Mouse (Mus musculus) mesoderm, embryonic 11.5 days (tissue): ENCODE measurements around the gene Anks1b.
"Not testable (repeated sequence)": the region's sequence is repeated elsewhere in the genome, so short reads cannot be mapped to it uniquely, and the experiment has no call there.

ENCODE experiments used
- DNase-seq: peaks from one replicate; pipeline ENCODE4 v3.0.0-alpha.2; 2012; ENCODE audit warnings: low read depth, low spot score

The Anks1b gene

DNA sequence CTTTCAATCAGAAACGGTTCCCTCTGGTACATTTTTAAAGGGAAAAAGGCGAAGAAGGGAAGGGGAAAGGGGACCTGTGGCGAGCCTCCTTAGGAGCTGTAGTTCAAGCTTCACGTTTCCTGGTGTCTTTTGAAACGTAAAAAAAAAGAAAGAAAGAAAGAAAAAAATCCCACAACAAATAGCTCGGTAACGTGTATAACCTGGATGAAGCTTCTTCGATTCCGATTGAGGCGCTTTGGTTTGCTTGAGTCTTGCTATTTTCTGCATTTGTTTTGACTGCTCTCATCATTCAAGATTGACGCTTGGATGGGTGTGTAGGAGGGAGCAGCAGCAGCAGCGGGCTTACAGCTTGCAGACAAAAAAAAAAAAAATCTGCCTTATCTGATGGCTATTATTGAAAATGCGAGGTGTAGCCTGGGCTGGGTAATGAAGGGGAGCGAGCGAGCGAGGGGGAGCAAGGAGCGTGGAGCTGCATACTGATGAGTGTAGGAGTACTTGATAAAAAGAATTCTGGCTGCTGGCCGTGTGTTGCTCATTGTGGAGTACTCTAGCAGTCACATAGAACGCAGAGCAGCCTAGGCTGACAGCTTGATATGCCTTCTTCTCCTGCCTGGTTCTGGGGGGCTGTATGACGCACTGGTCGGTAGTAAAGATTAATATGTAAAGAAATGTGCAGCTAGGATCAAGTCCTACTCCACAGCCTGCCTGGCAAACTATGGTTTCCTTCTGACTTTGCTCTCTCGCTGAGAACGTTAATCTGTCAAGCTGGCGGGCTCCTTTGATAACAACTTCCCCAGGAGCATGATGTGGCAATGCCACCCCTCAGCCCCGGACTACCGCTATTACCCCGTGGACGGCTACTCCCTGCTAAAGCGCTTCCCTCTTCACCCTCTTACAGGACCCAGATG is 703.1 kb downstream of the Anks1b start:
- peak; percentile 44 for DNase-seq

DNA sequence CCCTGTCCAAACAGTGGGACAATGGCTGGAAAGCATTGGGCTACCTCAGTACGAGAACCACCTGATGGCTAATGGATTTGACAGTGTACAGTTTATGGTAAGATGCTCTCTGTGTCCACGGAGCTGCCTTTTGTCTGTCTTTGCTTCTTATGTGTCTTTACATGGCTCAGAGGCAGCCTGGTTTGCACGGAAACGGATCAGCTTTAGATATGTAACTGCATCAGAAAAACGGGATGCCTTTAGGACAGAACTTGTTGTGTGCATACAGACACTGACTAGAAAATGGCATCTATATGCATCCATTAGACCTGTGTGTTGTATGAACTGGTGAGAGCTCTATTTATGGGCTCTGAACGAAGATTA is 703.8 kb downstream of the Anks1b start:
- DNase-seq = no peak

DNA sequence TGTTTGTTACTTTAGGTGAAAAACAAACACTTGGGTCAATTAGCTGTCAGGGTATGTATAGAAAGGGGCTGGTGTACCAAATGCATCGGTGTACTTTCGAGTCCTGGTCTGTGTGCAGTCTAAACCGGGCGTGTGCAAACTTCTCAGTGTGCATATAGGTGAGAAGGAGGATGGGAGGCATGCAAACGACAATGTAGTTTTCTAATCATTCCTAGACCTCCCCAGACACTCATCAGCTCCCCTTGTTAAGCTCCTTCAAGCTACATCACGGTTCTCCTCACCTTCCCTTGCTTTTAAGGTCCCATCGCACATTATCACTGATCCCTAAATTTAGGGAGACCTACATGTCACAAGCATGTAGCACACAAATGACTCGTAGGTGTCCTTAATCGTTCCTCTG is 704.5 kb downstream of the Anks1b start:
- no peak for DNase-seq

DNA sequence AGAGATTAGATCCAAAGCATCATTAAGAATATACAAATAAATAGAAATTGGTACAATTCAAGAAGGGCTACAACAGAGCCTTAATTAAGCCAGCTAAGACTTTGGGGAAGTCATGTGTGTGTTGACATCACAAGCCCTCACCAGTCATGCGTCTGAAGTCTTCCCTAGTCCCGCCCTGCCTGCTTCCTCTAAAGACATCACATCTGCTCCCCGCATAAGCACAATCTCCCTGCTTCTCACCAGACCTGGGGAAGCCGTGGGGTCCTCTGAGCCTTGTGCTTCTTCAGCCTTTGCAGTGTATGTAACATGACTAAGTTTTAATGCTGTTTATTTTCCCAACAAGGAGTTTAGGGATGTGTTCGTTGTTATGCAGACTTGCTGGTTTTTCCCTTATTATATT is 706.7 kb downstream of the Anks1b start:
- no peak for DNase-seq

DNA sequence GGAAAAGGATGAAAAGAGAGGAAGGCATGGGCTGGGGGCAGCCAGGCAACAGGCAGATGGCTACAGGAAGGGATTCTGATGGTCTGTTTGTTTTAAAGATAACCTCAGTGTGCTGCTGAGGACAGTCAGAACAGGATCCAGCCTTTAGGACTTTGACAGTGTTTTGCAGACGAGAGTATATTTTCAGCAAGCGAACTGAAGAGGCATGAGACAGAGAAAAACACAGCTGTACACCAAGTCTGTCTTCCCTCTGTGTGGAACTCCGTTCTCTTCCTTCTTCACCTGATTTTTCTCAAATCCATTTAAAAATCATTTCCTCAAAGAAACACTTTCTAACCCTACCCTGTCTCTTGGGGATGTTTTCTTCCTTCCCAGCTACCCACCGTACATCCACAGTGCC is 710.7 kb downstream of the Anks1b start:
- DNase-seq = no peak

- peak; percentile 68 for DNase-seq
Observed at GRCm38 (mm10) chr10:90596142-90596541, 722.8 kb downstream of the Anks1b start.

DNA sequence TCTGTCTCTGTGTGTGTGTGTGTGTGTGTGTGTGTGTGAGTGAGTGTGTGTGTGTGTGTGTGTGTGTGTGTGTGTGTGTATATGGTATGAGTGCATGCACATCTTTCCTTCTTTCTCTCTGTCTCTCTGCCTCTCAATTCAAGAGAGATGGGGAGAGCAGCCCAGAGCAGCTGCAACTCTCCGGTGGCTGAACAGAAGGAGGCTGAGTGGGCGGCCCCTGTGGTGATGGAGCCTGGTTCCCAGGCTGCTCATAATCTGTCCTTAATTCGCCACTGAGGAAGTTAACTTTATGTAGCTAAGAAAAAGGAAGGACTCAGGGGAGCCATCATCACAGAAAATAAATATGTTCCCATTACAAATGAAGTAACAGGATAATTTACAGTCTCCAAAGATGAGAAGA is 723.3 kb downstream of the Anks1b start:
- DNase-seq = peak; percentile 33

- no peak for DNase-seq
Observed at GRCm38 (mm10) chr10:90599149-90599548, 725.8 kb downstream of the Anks1b start.

- no peak for DNase-seq
Observed at GRCm38 (mm10) chr10:90599726-90600531, 726.6 kb downstream of the Anks1b start.

GRCm38 (mm10) chr10:90607586-90607985 is 734.3 kb downstream of the Anks1b start:
- no peak for DNase-seq

- DNase-seq = no peak
Observed at GRCm38 (mm10) chr10:90609437-90609836, 736.1 kb downstream of the Anks1b start.

DNA sequence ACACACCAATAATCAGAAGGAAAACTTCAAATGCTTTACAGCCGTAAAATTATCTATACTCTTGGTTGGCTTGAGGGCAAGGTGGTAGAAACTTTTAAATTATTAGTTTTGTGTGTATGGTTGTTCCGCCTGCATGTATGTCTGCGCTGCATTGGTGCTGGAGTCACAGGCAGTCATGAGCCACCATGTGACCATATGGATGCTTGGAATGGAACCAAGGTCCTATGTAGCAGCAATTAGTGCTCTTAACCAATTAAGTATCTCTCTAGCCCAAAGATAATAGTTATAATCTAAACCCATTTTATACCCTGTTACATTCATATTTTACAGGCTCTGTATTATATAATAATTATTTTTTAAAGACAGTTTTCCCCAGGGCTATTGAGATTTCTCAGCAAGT is 739.7 kb downstream of the Anks1b start:
- no peak for DNase-seq

GRCm38 (mm10) chr10:90615196-90615595 is 741.9 kb downstream of the Anks1b start:
- DNase-seq = peak; percentile 27

DNA sequence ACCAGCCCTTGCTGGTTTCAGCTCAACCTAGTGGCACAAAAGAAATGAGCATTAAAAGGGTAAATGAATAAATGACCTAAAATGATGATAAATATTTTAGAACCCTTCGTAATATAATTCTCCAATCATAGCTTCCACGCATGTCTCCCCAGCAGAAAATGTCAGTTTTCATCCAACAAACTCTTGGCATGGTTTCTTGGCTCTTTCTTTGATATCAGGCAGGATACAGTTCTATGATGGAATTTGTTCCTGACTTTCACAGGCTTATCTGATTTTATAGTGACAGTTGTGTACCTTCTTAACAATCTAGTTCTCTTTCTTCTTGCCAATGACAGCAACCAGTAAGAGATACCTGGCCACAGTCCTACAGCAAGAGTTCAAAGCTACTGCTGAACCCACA is 743.3 kb downstream of the Anks1b start:
- no peak for DNase-seq

DNA sequence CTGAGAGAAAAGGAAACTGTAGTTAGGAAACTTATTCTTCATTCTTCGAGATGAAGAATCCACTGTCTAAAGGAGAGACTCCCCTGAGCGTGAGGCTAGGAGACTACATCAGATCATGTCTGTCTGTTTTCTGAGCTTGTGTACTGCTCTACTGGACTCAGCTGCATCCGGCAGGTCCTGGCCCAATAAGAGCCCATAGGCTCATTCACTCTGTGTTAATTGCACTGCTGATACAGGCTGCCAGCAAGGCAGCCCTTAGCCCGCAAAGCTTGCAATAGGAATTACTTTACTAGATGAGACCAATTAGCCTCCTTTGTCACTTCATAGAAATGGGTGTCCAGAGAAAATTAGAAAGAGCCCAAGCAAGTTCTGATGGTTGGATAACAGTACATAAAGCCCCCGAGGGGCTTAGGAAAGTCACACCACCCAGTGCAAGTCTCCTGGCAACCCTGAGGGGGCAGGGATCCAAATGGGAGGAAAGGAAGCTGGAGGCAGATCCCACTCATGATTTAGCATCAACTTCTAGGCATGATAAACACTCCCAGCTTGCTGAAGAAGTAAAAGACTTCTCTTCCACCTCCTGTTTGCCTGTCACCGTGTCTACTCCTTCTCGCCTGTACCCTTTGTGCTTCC is 744.5 kb downstream of the Anks1b start:
- DNase-seq = no peak

- no peak for DNase-seq
Observed at GRCm38 (mm10) chr10:90627532-90627931, 754.2 kb downstream of the Anks1b start.

DNA sequence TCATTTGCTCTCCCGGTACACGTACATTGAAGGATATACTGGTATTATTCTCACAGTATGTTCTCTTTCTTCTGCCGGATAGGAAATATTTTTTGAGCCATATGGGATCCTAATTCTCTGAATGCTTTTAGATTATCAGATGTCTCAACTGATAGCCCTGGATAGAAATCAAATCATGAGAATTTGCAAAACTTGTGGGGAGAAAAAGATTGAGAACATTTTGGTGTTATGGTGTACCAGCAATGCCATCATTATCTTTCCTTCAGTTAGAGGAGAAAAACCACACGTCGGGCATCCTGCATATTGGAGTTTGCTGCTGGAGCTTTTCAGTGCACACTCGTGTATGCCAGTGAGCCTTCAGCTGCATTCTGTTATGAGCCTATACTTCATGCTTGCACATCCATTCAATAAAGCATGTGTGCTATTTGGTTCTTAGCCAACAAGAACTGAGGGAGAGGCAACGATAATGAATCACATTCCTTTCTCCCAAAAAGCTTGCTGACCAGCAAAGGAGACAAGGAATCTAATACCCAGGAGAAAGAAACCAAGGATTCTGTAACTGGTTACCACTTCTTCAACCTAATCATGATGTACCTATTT is 756.9 kb downstream of the Anks1b start:
- peak; percentile 4 for DNase-seq

- DNase-seq = not testable (repeated sequence)
Observed at GRCm38 (mm10) chr10:90630794-90631193, 757.5 kb downstream of the Anks1b start.

- DNase-seq = peak; percentile 18
Observed at GRCm38 (mm10) chr10:90637352-90637751, 764.0 kb downstream of the Anks1b start.

- no peak for DNase-seq
Observed at GRCm38 (mm10) chr10:90649681-90650080, 776.4 kb downstream of the Anks1b start.

DNA sequence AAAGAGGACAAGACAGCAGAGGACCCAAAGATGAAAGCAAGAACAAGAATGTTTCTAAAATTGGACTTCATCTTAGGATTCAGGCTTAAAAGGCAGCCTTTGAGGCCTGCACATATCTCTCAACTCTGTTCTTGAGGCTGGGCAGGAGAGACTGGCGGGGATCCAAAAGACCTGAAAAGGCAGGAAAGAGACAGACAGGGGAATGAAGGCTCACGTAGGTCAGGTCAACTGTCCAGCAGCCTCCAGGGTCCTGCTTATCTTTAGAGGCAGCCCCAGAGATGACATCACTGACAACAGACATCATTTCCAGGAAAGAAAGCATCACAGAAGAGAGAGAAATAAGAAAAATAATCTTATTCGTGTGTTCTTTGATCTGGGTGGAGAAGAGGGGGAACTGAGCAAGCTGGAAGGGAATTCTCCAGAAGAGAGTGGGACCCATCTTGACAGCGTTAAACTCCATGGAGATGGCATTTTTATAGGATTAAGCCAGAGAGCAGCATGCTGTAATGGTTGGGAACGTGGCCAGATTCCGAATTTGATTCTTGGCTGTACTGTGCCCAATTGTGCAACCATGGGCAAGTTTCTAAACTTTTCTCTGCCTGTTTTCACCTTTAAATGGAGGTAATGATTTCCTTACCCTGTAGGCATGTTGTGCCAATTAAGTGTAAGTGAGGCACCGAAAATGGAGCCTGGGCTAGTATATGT is 784.3 kb downstream of the Anks1b start:
- no peak for DNase-seq
